Mouse (Mus musculus) right cerebral cortex, postnatal 14 days (tissue): Measurements from ENCODE around the gene Bace2.

Experiments used
- DNase-seq: peaks from one replicate; pipeline ENCODE4 v3.0.0; 2022

Bace2 gene

GRCm38 (mm10) chr16:97402213-97402785 is 45.8 kb downstream of the Bace2 start:
- no peak for DNase-seq

DNA sequence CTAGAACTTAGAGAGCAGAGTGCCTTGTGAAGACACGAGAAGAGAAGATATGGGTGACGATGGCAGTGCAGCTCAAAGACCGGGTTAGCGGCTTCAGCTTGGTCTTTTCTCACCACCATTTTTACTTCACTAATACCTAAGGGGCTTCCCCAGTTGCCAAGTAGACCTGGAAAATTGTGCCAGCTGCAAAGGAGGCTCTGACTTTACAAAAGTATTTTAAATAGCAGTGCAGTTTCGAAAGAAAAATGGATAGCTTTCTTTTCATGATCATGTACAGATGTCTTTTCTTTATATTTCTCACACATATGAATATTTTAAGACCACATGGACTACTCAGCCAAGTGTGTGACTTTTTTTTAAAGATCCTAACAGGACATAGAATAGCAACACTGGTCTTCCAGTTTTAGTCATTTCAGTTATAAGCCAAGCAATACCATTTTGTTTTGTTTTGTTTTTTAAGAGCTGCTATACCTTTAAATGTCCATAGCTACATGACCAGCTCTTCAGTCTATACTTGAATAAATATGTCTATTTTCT is 49.0 kb downstream of the Bace2 start:
- no peak for DNase-seq

DNA sequence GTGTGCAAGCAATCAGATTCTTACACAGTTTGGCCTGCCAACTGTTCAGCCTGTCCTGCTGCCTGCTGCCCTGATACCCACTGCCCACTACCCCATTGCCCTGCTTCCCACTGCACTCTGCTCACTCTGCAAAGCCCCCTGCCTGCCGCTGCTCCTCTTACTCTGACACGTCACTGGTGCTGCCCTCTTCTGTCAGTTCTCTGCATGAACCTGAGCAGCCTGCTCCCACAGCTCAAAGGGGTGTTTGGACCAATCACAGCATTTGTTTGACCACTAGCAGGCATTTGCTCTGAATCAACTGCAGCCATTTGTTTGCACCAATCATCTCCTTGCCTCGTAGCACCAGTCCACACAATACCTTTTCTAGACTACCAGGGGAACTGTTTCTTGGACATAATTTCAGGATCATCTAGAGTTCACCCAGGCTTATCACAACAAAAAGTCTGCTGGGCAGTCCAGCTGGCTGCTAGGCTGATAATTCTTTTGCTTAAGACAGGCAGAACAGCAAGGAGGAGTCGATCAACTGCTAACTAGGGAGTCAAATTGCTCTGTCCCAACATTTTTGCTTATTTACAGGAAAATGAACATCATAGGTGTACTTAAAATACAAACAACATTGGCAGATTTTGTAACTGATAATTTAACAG is 61.5 kb downstream of the Bace2 start:
- DNase-seq, result peak; percentile 59

- DNase-seq, result peak; percentile 21
Observed at GRCm38 (mm10) chr16:97418749-97419453, 62.4 kb downstream of the Bace2 start.

DNA sequence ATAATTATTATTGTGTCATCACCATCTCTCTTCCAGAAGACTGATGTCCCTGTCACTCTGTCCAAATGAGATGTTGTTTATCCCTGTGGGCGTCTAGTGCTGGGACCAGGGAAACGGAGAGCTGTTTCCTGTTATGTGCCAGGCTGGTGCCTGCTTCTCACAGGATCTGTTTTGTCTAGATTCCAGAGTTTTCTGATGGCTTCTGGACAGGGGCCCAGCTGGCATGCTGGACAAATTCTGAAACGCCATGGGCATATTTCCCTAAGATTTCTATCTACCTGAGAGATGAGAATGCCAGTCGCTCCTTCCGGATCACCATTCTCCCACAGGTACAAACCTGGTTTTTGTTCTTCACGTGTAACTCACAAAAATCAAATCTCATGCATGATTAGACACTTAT is 65.1 kb downstream of the Bace2 start:
- DNase-seq, result no peak

- DNase-seq, result no peak
Observed at GRCm38 (mm10) chr16:97423627-97424026, 67.1 kb downstream of the Bace2 start.

DNA sequence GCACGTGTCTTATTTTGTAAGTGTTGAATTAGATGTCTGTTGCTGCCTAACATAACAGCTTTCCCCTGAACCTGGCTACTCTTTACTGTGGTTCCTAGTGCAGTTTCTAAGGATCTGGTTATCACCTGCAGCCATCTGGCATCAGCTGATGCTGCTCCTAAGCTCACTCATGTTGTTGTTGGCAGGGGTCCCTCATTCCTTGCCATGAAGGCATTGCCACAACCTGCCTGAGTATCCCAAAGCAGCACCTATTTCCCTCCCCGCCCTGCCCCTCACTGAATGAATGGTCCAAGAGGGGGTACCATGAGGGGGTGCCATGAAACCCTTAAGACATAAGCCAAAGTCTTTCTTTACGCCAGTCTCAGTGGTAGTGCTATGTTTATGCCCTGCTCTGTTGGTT is 71.5 kb downstream of the Bace2 start:
- DNase-seq, result no peak

DNA sequence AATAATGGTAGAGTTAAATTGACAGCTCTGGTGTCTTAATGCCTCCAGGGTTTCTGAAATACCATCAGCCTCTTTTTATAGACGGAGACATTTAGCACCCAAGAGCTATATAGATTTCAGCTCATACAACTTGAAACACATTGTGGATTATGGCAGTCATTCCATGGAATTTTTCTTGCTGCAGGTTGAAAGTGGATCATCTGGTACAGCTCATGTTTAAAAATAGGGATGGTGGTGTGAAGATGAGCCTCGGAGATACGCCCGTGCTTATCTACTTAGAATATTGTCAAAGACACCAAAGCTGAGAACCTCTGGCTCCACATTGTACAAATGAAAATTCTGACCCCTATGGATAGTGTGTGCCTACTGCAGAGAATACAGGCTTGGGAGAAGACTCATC is 73.5 kb downstream of the Bace2 start:
- no peak for DNase-seq

DNA sequence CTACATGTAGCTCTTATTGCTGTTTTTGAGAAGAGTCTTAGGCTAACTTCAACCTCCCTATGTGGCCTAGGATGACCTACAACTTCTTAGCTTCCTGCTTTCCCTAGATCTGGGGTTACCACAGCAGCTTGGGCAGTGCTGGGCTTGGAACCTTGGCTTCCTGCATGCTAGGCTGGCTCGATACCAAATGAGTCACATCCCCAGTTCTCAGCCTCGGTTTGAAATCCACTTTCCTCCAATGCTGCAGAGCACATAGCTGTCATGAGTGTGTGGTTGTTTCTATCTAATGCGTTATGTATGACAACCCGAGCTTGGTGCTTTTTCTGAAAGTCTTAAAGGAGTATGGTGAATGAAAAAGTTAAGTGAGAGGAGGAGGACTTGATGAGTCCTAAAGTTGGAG is 74.8 kb downstream of the Bace2 start:
- DNase-seq, result peak; percentile 38

DNA sequence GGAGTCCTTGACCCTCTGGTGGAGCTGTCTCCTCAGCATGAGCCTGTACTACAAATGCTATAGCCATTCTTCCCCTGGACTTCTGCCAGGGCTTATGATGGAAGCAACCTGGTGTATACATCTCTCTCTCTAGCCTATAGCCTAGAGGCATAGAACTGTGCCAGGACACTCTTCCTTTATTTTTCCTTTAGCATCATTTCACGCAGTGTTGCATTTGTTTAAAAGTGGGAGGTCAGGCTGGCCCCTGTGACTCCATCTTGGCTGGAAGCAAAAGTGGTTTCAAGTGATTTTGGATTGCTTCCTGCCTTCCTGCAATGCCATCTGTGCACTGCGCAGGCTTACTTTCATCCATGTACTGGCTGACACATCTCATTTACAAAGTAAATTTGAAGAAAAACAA is 77.7 kb downstream of the Bace2 start:
- DNase-seq, result no peak

GRCm38 (mm10) chr16:97437448-97438056 is 81.0 kb downstream of the Bace2 start:
- DNase-seq, result no peak

GRCm38 (mm10) chr16:97438191-97438590 is 81.6 kb downstream of the Bace2 start:
- DNase-seq, result no peak

GRCm38 (mm10) chr16:97441967-97442366 is 85.4 kb downstream of the Bace2 start:
- DNase-seq, result no peak

DNA sequence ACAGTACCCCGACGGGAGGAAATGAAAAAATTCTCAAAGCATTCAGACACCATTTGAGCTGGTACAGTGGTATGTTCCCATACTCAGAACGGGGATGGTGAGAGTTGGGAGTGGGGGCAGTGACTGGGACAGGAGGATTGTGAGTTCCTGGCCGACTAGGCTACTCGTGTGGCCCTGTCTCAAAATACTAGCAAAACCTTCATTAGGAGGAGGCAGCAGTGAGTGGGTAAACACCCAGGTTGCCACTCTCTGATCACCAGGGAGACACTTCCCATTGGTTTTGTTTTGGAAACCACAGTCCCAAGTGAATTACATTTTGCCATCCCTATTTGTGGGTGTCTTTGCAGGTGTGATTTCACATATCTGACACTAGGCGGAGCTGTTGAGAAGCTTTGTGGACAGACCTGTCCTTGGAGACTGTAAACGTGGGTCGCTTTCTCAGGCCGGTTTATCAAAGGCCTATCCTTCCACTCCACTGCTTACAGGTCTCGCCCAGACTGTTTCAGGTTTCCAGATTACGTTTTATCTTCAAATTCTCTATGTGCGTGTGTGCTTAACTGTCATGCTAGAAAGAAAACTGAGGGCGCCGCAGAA is 87.2 kb downstream of the Bace2 start:
- no peak for DNase-seq

DNA sequence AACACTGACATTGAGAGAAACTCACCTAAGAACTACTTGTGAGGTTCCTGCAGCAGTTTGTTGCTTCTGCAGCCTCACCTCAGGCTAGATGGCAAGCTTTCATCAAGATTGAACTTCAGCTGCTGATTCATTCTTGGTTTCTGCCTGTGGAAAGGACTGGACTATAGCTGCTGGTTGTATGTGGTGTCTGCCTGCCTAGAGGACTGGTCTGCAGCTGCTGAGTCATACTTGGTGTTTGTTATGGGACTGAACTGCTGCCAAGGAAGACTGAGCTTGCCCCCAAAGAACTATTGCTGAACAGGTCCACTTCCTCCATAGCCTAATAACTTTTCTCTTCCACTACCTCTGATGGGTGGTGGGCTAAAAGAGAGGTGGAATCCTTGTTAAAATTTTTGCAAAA is 90.8 kb downstream of the Bace2 start:
- no peak for DNase-seq

- no peak for DNase-seq
Observed at GRCm38 (mm10) chr16:97459831-97460230, 103.3 kb downstream of the Bace2 start.

DNA sequence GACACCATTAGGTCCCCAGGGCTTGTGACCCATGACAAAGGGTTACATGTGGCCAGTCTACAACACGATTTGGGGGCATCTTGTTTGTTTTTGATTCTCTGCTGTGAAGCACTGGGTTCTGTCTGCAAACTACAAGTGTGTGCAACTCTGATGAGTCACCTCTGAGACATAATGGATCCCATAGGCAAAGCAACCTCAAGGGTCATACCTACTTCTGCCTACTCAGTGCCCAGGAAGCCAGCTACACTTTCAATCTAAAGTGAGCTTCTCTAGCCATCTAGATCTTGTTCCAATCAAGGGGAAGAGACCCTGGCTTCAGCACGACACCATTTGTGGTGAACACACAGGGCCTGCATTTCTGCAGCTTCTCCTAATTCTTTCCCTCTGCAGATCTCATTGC is 104.7 kb downstream of the Bace2 start:
- DNase-seq, result no peak

DNA sequence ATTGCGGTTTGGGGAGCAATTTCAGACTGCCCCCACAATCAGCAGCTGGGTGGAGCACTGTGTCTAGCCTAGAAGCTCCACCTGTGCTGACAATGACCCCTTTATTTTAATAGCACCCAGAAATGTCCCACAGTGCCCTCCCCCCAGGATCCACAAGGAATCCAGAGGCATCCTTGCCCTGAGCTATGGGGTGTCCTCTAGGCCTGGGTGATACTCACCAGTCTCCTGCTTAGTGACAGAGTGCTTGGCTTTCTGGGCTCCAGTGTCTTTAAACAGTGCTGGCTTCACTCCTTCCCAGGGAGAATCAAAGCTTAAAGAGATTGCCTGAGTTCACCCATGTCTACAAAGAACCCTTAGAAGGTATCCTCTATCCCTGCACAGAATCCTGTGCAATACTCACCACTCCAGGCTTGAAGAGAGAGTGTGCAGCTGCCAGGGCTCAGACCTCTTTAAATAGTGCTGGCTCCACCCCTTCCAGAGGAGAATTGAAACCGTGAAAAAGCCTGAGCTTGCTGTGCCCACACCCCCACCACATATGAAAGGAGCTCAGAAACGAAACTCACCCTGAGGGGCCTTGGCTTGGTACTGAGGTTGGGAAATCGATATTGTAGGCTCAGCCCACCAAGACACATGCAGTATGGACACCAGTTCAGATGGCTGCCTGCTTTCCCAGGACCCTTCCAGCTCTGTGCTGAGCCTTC is 106.1 kb downstream of the Bace2 start, which contains the start of gene Mx1:
Mx1 (minus strand) TSS at position 427 of the 701 bp plus-strand sequence.
- no peak for DNase-seq

DNA sequence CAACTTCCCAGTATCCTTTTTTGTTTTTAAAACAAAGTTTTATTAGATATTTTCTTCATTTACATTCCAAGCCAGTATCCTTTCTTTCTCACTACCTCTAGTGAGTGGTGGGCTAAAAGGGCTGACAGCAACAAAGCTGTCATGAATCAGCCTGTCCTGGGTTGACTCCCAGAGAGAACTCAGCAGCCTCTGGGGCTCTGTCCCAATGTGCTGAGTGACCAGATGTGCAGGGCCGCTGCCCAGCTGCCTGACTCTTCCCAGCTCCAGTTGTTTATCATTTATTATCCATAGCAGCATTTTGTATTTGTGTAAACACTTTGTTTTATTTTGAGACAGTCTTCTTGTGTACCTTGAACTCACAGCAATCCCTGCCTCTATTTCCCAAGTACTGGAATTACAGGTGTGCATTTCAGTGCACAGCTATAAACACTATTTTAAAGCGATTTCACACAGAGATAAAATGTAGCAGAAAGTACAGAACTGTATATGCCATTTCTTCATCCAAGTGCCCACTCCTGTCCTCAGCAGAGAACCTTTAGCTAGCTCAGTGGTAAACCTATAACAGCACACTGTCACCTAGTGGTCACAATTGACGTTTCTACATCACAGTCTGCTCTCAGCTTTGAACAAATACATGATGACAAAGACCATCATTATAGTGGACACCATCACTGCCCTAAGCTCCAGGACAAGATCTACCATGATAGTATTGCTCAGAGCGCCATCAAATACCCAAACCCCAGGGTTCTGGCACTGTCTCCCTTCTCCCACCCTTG is 109.8 kb downstream of the Bace2 start:
- no peak for DNase-seq

DNA sequence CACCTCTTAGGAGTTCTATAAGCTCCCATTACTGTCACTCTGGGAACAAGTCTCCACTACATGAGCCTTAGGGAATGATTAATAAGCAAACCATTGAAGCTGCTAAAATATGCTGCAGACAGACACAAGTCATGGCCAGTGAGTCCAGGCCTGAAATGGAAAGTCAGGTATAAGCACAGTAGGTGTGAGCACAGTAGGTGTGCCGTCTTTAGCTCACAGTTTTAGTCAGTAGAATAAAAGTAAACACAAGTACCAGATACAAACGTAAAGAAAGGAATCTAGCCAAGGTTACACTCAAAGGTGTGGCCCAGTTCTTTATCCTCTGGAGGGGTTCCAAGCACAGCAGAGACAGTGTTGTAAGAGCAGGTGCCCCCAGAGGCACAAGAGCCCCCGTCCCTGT is 110.9 kb downstream of the Bace2 start:
- DNase-seq, result no peak

DNA sequence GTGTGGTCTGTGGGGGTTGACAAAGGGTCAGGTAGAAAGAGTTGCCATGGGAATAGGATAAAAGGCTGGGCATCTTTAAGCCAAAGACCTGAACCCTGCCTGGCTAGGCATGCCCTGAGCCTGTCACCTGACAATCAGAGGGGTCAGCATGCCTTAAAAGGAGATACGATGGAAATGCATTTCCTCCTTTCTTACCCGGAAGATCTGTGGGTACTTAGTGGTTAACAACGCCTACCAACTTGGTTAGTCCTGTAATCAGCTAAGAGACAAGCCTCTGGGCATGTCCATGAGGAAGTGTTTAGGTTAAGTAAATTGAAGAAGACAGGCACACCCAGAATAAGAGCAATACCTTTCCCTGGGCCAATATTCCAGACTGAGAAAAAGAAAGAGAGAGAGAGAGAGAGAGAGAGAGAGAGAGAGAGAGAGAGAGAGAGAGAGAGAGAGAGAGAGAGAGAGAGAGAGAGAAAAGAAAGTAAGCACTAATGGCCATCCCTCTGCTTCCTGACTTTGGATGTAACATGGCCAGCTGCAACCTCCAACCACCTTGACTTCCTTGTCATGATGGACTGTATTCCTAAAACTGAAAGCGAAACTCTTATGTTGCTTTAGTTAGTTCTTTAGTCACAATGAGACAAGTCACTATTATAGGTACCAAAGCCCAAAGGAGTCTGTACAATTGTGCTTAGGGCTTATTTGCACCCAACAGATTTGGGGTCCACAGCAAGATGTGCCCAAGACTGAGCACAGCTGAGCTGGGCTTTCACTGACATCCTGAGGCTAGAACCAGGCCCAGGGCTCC is 111.7 kb downstream of the Bace2 start:
- DNase-seq, result no peak
